Mouse (Mus musculus): Measurements from ENCODE around the gene Tctex1d4. TPM values are rescaled to one million over a fixed set of nuclear protein-coding genes. Genes with fewer than 3 reads are reported as not detected.

Gene Tctex1d4
- total and polyA plus RNA-seq, 3 experiments = 0.31 to 1.3 TPM; not detected in 1

DNA sequence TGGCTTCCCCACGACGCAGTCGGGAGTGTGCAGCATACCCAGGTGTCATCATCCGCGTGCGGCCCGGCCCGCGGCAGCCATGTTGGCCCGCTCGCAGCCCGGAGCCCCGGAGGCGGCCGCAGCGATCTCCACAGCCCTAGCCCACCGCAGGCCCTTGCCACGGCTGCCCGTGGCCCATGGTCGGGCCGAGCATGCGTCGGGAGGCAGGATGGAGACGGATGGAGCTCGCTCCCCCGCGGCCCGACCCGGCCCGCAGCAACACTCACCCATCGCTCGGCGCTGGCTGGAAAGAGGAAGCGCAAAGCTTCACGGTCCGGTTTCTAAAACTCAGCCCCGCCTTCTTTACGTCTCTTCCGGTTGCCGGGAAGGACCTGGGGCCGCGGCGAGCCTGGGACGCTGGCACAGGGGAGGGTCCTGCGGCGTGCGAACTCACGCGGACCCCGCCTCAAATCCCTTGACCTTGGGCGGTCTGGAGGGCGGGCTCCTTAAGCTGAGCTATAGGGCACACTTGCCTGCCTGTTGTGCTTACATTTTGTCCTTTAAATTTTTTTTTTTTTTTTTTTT, 29.3 kb downstream of the Tctex1d4 start, which contains the start of gene Rps8 (continued):
- TF ChIP-seq POLR2A (IDR thresholded peaks at IDR 0.05; ENCODE audit: control insufficient read depth in 1 of 2, insufficient read depth in 1 of 2, low read depth in 1 of 2, low read length in 2 of 2, poor library complexity in 1 of 2) = peak; percentile 92 to 96
- TF ChIP-seq ELF1 (IDR thresholded peaks at IDR 0.05; ENCODE audit: low read depth, low read length) = peak; percentile 77
- peak; percentile 81 for TF ChIP-seq HCFC1 (IDR thresholded peaks at IDR 0.05; ENCODE audit: low read depth, low read length)
- TF ChIP-seq CTCF (IDR thresholded peaks at IDR 0.05 in 2 of 3, conservative IDR thresholded peaks at IDR 0.05 in 1 of 3; ENCODE audit: control insufficient read depth in 1 of 3, insufficient read depth in 1 of 3, low read depth in 2 of 3, low read length in 3 of 3, poor library complexity in 1 of 3, severe bottlenecking in 1 of 3) = no peak
- no peak for TF ChIP-seq CHD2 (IDR thresholded peaks at IDR 0.05; ENCODE audit: low read length)
- peak; percentile 78 for TF ChIP-seq ZNF384 (IDR thresholded peaks at IDR 0.05; ENCODE audit: low read depth, low read length)
- no peak for TF ChIP-seq ZKSCAN1 (IDR thresholded peaks at IDR 0.05; ENCODE audit: low read depth, low read length)
- peak; percentile 84 for TF ChIP-seq TCF12 (IDR thresholded peaks at IDR 0.05; ENCODE audit: low read depth, low read length)
- peak; percentile 79 for TF ChIP-seq MYC (IDR thresholded peaks at IDR 0.05; ENCODE audit: low read depth, low read length)
- TF ChIP-seq E2F4 (IDR thresholded peaks at IDR 0.05; ENCODE audit: borderline replicate concordance, low read depth, low read length) = no peak
- peak; percentile 69 for TF ChIP-seq KAT2A (conservative IDR thresholded peaks at IDR 0.05; ENCODE audit: low read depth, low read length)
- TF ChIP-seq POLR2AphosphoS5 (IDR thresholded peaks at IDR 0.05; ENCODE audit: borderline replicate concordance, low read depth, low read length) = peak; percentile 53; the same call in 1 of the 2 replicates
- TF ChIP-seq MAZ (IDR thresholded peaks at IDR 0.05; ENCODE audit: low read depth, low read length) = no peak
- no peak for TF ChIP-seq RCOR1 (IDR thresholded peaks at IDR 0.05; ENCODE audit: low read depth, low read length)
- TF ChIP-seq SIN3A (IDR thresholded peaks at IDR 0.05; ENCODE audit: low read length) = no peak; the same call in 1 of the 2 replicates
- peak; percentile 93 for TF ChIP-seq POLR2AphosphoS2 (IDR thresholded peaks at IDR 0.05; ENCODE audit: low read length)
- TF ChIP-seq ZC3H11A (IDR thresholded peaks at IDR 0.05; ENCODE audit: low read depth, low read length) = no peak
- no peak for TF ChIP-seq BHLHE40 (IDR thresholded peaks at IDR 0.05; ENCODE audit: borderline replicate concordance, low read depth, low read length)
- no peak for TF ChIP-seq RAD21 (IDR thresholded peaks at IDR 0.05; ENCODE audit: low read depth, low read length)
- TF ChIP-seq GABPA (IDR thresholded peaks at IDR 0.05; ENCODE audit: low read depth, low read length) = no peak

DNA sequence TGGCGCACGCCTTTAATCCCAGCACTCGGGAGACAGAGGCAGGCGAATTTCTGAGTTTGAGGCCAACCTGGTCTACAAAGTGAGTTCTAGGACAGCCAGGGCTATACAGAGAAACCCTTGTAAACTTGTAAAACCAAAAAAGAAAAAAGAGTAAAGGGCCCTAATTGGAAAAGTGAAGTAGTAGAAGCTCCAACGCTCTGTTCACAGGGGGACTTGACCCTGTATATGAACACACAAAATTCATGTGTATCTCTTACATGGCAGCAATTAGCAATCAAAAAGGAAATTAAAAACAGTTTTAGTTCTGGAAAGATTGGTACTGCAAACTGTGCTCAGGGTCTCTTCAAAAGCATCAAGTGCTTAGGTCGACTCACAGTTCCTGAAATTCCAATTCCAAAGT, 29.8 kb downstream of the Tctex1d4 start:
- H3K27ac ChIP-seq (ENCODE audit: control insufficient read depth, low read depth, low read length) = peak overlapping the region; percentile 33
- peaks cover 0 to 18% of the 10 kb centered on the region in 2 experiments; a peak in 2 of 4 replicates for H3K4me1 ChIP-seq (ENCODE audit: control insufficient read depth in 1 of 2, insufficient read depth in 2 of 2, low read length in 2 of 2)
- TF ChIP-seq ELF1 (IDR thresholded peaks at IDR 0.05; ENCODE audit: low read depth, low read length) (no peak), ETS1 (IDR thresholded peaks at IDR 0.05; ENCODE audit: low read depth, low read length) (no peak), ZNF384 (IDR thresholded peaks at IDR 0.05; ENCODE audit: low read depth, low read length) (peak; percentile 5; the same call in 1 of the 2 replicates), MEF2A (IDR thresholded peaks at IDR 0.05; ENCODE audit: extremely low read depth, insufficient replicate concordance, low read depth, low read length, poor library complexity, severe bottlenecking) (no peak), SMC3 (IDR thresholded peaks at IDR 0.05; ENCODE audit: low read depth, low read length) (no peak)
- no peaks in the 10 kb centered on the region for H3K27me3 ChIP-seq (ENCODE audit: control insufficient read depth in 1 of 2, insufficient read depth in 2 of 2, low read length in 2 of 2)
- DNase-seq (ENCODE audit: low read depth, low spot score) = peak; percentile 41
- peak overlapping the region; percentile 63 to 97 for H3K4me3 ChIP-seq (ENCODE audit: control insufficient read depth in 1 of 2, insufficient read depth in 1 of 2, low read depth in 2 of 2, low read length in 2 of 2)
- no peaks in the 10 kb centered on the region for H3K9me3 ChIP-seq (replicated peaks; ENCODE audit: insufficient read depth, low read length)
- H3K36me3 ChIP-seq (ENCODE audit: control insufficient read depth in 1 of 2, insufficient read depth in 2 of 2, low read length in 2 of 2) = peaks cover 16 to 19% of the 10 kb centered on the region in 2 experiments
- H3K9ac ChIP-seq (ENCODE audit: control insufficient read depth, low read depth, low read length, poor library complexity, severe bottlenecking) = peak overlapping the region; percentile 61
- H3K79me2 ChIP-seq (ENCODE audit: control insufficient read depth, insufficient read depth, low read length, poor library complexity) = peaks cover 38% of the 10 kb centered on the region

All from MEL (cell line).